Mouse (Mus musculus): ENCODE results near the gene Iqcf6. TPM values are rescaled to one million over a fixed set of nuclear protein-coding genes. Genes with fewer than 3 reads are reported as not detected.

The Iqcf6 gene
- polyA plus RNA-seq, 1 experiment from 2014 or later = not detected

- H3K4me1 ChIP-seq = peaks cover 31% of the 10 kb centered on the region
- no peaks in the 10 kb centered on the region for H3K9me3 ChIP-seq
- H3K4me3 ChIP-seq = no peak overlapping the region
- H3K4me2 ChIP-seq (replicated peaks) = no peak overlapping the region
- H3K9ac ChIP-seq (replicated peaks) = no peak overlapping the region
- H3K27me3 ChIP-seq = peaks cover 10% of the 10 kb centered on the region
- peaks cover 14% of the 10 kb centered on the region; the same call in 1 of the 2 replicates for H3K36me3 ChIP-seq
- no peak for ATAC-seq (replicated peaks)
- WGBS = 30% methylated on average over 7 of the region's 7 CpGs
- H3K27ac ChIP-seq (replicated peaks) = no peak overlapping the region
Measured at GRCm38 (mm10) chr9:106659441-106659840, 33.1 kb downstream of the Iqcf6 start.

GRCm38 (mm10) chr9:106659935-106660334 is 33.6 kb downstream of the Iqcf6 start:
- Histone ChIP-seq H3K4me1 (peaks cover 36% of the 10 kb centered on the region), H3K27ac (replicated peaks) (no peak overlapping the region)
- 67% methylated on average over 1 of the region's 1 CpGs for WGBS

GRCm38 (mm10) chr9:106663200-106663599 is 36.8 kb downstream of the Iqcf6 start:
- no peak overlapping the region for H3K9ac ChIP-seq (replicated peaks)
- WGBS = 70% methylated on average over 6 of the region's 6 CpGs
- H3K4me1 ChIP-seq = peaks cover 18% of the 10 kb centered on the region
- ATAC-seq (replicated peaks) = no peak
- H3K4me3 ChIP-seq = no peak overlapping the region
- H3K27me3 ChIP-seq = no peaks in the 10 kb centered on the region
- H3K27ac ChIP-seq (replicated peaks) = no peak overlapping the region
- H3K9me3 ChIP-seq = no peaks in the 10 kb centered on the region
- H3K4me2 ChIP-seq (replicated peaks) = no peak overlapping the region
- peaks cover 17% of the 10 kb centered on the region; the same call in 1 of the 2 replicates for H3K36me3 ChIP-seq

More at GRCm38 (mm10) chr9:106659935-106660334, 33.6 kb downstream of the Iqcf6 start:
- H3K4me2 ChIP-seq (replicated peaks) = no peak overlapping the region
- peaks cover 14% of the 10 kb centered on the region; the same call in 1 of the 2 replicates for H3K36me3 ChIP-seq
- no peak for ATAC-seq (replicated peaks)
- H3K9ac ChIP-seq (replicated peaks) = no peak overlapping the region
- H3K9me3 ChIP-seq = no peaks in the 10 kb centered on the region
- H3K4me3 ChIP-seq = no peak overlapping the region
- peaks cover 5% of the 10 kb centered on the region for H3K27me3 ChIP-seq

GRCm38 (mm10) chr9:106664433-106664832 is 38.1 kb downstream of the Iqcf6 start:
- peaks cover 18% of the 10 kb centered on the region for H3K4me1 ChIP-seq
- H3K36me3 ChIP-seq = peaks cover 12% of the 10 kb centered on the region; the same call in 1 of the 2 replicates
- H3K27me3 ChIP-seq = no peaks in the 10 kb centered on the region
- ATAC-seq (replicated peaks) = peak; percentile 90
- WGBS = 24% methylated on average over 4 of the region's 4 CpGs
- peak overlapping the region; percentile 90 for H3K27ac ChIP-seq (replicated peaks)
- H3K4me3 ChIP-seq = no peak overlapping the region
- H3K4me2 ChIP-seq (replicated peaks) = peak overlapping the region; percentile 16
- H3K9me3 ChIP-seq = no peaks in the 10 kb centered on the region
- peak overlapping the region; percentile 24; the same call in 1 of the 2 replicates for H3K9ac ChIP-seq (replicated peaks)

GRCm38 (mm10) chr9:106664856-106665255 is 38.5 kb downstream of the Iqcf6 start:
- Histone ChIP-seq H3K36me3 (peaks cover 13% of the 10 kb centered on the region; the same call in 1 of the 2 replicates), H3K4me3 (no peak overlapping the region), H3K27ac (replicated peaks) (peak overlapping the region; percentile 90), H3K27me3 (no peaks in the 10 kb centered on the region), H3K4me1 (peaks cover 18% of the 10 kb centered on the region), H3K9ac (replicated peaks) (peak overlapping the region; percentile 24; the same call in 1 of the 2 replicates), H3K9me3 (no peaks in the 10 kb centered on the region), H3K4me2 (replicated peaks) (0 out of 2 replicates have a peak overlapping the region, but pooled peaks have one; percentile 16)
- peak; percentile 55 for ATAC-seq (replicated peaks)
- WGBS = 64% methylated on average over 6 of the region's 6 CpGs

GRCm38 (mm10) chr9:106673860-106674259 is 47.5 kb downstream of the Iqcf6 start:
- ATAC-seq (replicated peaks) = no peak
- H3K9me3 ChIP-seq = no peaks in the 10 kb centered on the region
- H3K4me2 ChIP-seq (replicated peaks) = no peak overlapping the region
- H3K27ac ChIP-seq (replicated peaks) = no peak overlapping the region
- H3K9ac ChIP-seq (replicated peaks) = no peak overlapping the region
- no peak overlapping the region for H3K4me3 ChIP-seq
- H3K27me3 ChIP-seq = no peaks in the 10 kb centered on the region
- peaks cover 9% of the 10 kb centered on the region; the same call in 1 of the 2 replicates for H3K36me3 ChIP-seq
- no peaks in the 10 kb centered on the region for H3K4me1 ChIP-seq
- 78% methylated on average over 2 of the region's 2 CpGs for WGBS

- Histone ChIP-seq H3K36me3 (peaks cover 17% of the 10 kb centered on the region; the same call in 1 of the 2 replicates), H3K9me3 (no peaks in the 10 kb centered on the region), H3K4me3 (no peak overlapping the region), H3K9ac (replicated peaks) (no peak overlapping the region), H3K27ac (replicated peaks) (no peak overlapping the region), H3K27me3 (no peaks in the 10 kb centered on the region), H3K4me2 (replicated peaks) (no peak overlapping the region), H3K4me1 (no peaks in the 10 kb centered on the region)
- WGBS = 0% methylated on average over 1 of the region's 1 CpGs
- peak; percentile 70 for ATAC-seq (replicated peaks)
Measured at GRCm38 (mm10) chr9:106675480-106675879, 49.1 kb downstream of the Iqcf6 start.

- H3K9me3 ChIP-seq = no peaks in the 10 kb centered on the region
- H3K36me3 ChIP-seq = peaks cover 19% of the 10 kb centered on the region; the same call in 1 of the 2 replicates
- H3K4me3 ChIP-seq = no peak overlapping the region
- H3K27ac ChIP-seq (replicated peaks) = no peak overlapping the region
- peak; percentile 51 for ATAC-seq (replicated peaks)
- H3K4me1 ChIP-seq = no peaks in the 10 kb centered on the region
- no peak overlapping the region for H3K9ac ChIP-seq (replicated peaks)
- no peak overlapping the region for H3K4me2 ChIP-seq (replicated peaks)
- H3K27me3 ChIP-seq = no peaks in the 10 kb centered on the region
- WGBS = 88% methylated on average over 9 of the region's 9 CpGs
Measured at GRCm38 (mm10) chr9:106675965-106676364, 49.6 kb downstream of the Iqcf6 start.

GRCm38 (mm10) chr9:106676571-106676970 is 50.2 kb downstream of the Iqcf6 start:
- 75% methylated on average over 4 of the region's 4 CpGs for WGBS
- no peaks in the 10 kb centered on the region for H3K9me3 ChIP-seq
- H3K4me1 ChIP-seq = no peaks in the 10 kb centered on the region
- no peak overlapping the region for H3K4me2 ChIP-seq (replicated peaks)
- no peak overlapping the region for H3K9ac ChIP-seq (replicated peaks)
- H3K36me3 ChIP-seq = peaks cover 25% of the 10 kb centered on the region; the same call in 1 of the 2 replicates
- H3K27me3 ChIP-seq = no peaks in the 10 kb centered on the region
- no peak for ATAC-seq (replicated peaks)
- H3K4me3 ChIP-seq = no peak overlapping the region
- H3K27ac ChIP-seq (replicated peaks) = no peak overlapping the region

Other genes starting within 250 kb of the Iqcf6 start
- 615 and 643 TPM in 2 replicates for gene Rpl29, start 197.1 kb upstream of the Iqcf6 start, polyA plus RNA-seq (2015; fragmentation: Nextera tagmentation; extraction: Ambion mirVana)
- gene Acy1, start 188.3 kb upstream of the Iqcf6 start, polyA plus RNA-seq (2015; fragmentation: Nextera tagmentation; extraction: Ambion mirVana) = 33.1 and 36.4 TPM in 2 replicates
- gene Abhd14b, start 179.1 kb upstream of the Iqcf6 start, polyA plus RNA-seq (2015; fragmentation: Nextera tagmentation; extraction: Ambion mirVana) = 5.6 and 6.9 TPM in 2 replicates
- 64.8 and 68.5 TPM in 2 replicates for gene Abhd14a, start 178.9 kb upstream of the Iqcf6 start, polyA plus RNA-seq (2015; fragmentation: Nextera tagmentation; extraction: Ambion mirVana)
- 251 and 266 TPM in 2 replicates for gene Pcbp4, start 173.3 kb upstream of the Iqcf6 start, polyA plus RNA-seq (2015; fragmentation: Nextera tagmentation; extraction: Ambion mirVana)
- gene Gpr62, start 160.6 kb upstream of the Iqcf6 start, polyA plus RNA-seq (2015; fragmentation: Nextera tagmentation; extraction: Ambion mirVana) = 0.64 and 0.75 TPM in 2 replicates
- 57.9 and 60.9 TPM in 2 replicates for gene Rrp9, start 150.6 kb upstream of the Iqcf6 start, polyA plus RNA-seq (2015; fragmentation: Nextera tagmentation; extraction: Ambion mirVana)
- 0.41 and 0.47 TPM in 2 replicates for gene Parp3, start 149.6 kb upstream of the Iqcf6 start, polyA plus RNA-seq (2015; fragmentation: Nextera tagmentation; extraction: Ambion mirVana)
- not detected in 2 replicates for gene Iqcf1, start 126.6 kb upstream of the Iqcf6 start, polyA plus RNA-seq (2015; fragmentation: Nextera tagmentation; extraction: Ambion mirVana)
- gene Iqcf5, start 112.0 kb upstream of the Iqcf6 start, polyA plus RNA-seq (2015; fragmentation: Nextera tagmentation; extraction: Ambion mirVana) = not detected in 2 replicates
- gene Iqcf3, start 65.0 kb upstream of the Iqcf6 start, polyA plus RNA-seq (2015; fragmentation: Nextera tagmentation; extraction: Ambion mirVana) = not detected in 2 replicates
- gene Iqcf4, start 55.6 kb upstream of the Iqcf6 start, polyA plus RNA-seq (2015; fragmentation: Nextera tagmentation; extraction: Ambion mirVana) = not detected in 2 replicates
- gene Grm2, start 29.5 kb downstream of the Iqcf6 start, polyA plus RNA-seq (2015; fragmentation: Nextera tagmentation; extraction: Ambion mirVana) = 9.2 and 9.7 TPM in 2 replicates
- gene Tex264, start 59.3 kb downstream of the Iqcf6 start, polyA plus RNA-seq (2015; fragmentation: Nextera tagmentation; extraction: Ambion mirVana) = 49.0 and 49.3 TPM in 2 replicates
- 8.0 and 8.3 TPM in 2 replicates for gene Rad54l2, start 162.6 kb downstream of the Iqcf6 start, polyA plus RNA-seq (2015; fragmentation: Nextera tagmentation; extraction: Ambion mirVana)
- gene Dcaf1, start 195.3 kb downstream of the Iqcf6 start, polyA plus RNA-seq (2015; fragmentation: Nextera tagmentation; extraction: Ambion mirVana) = 18.5 and 26.1 TPM in 2 replicates

Data from forebrain, embryonic 15.5 days (tissue).